Mouse (Mus musculus): Measurements from ENCODE around the gene Gm3015.
"Not testable (repeated sequence)": the region's sequence is repeated elsewhere in the genome, so short reads cannot be mapped to it uniquely, and the experiment has no call there.

Gm3015 gene

GRCm38 (mm10) chr14:42768721-42769120, at the start of gene Gm3015:
Gm3015 (minus strand) TSS chr14:42768821.
- DNase-seq, result not testable (repeated sequence)

- DNase-seq, result not testable (repeated sequence)
Observed at GRCm38 (mm10) chr14:42797887-42798286, 29.3 kb upstream of the Gm3015 start, which contains the start of gene Gm10377. Gm10377 (minus strand) TSS chr14:42797987.

All from liver (tissue).